Mouse (Mus musculus): ENCODE results near the gene Xkr7. TPM values are rescaled to one million over a fixed set of nuclear protein-coding genes. Genes with fewer than 3 reads are reported as not detected.

The Xkr7 gene
- polyA plus RNA-seq, 1 experiment from 2014 or later: not detected

DNA sequence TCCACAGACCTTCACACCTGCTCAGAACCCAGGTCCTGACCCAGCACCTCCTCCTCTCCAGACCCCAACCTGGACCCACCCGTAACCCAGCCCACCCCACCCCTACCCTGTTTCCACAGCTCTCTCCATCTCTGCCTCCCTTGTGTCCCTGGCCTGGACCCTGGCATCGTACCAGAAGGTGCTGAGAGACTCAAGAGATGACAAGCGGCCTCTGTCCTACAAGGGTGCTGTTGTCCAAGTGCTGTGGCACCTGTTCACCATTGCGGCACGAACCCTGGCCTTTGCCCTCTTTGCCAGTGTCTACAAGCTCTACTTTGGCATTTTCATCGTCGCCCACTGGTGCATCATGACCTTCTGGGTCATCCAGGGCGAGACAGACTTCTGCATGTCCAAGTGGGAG, 22.2 kb downstream of the Xkr7 start:
- DNase-seq (ENCODE audit: low spot score): no peak
- 83% methylated on average over 8 of the region's 8 CpGs for WGBS
- H3K4me1 ChIP-seq (ENCODE audit: insufficient read depth, low read depth, low read length): no peaks in the 10 kb centered on the region
- no peak for TF ChIP-seq CTCF (IDR thresholded peaks at IDR 0.05)
- no peak for TF ChIP-seq EP300 (IDR thresholded peaks at IDR 0.05)
- H3K27me3 ChIP-seq (replicated peaks; ENCODE audit: insufficient read depth, low read length): peaks cover 16% of the 10 kb centered on the region; the same call in 1 of the 2 replicates
- no peak overlapping the region for H3K9ac ChIP-seq (replicated peaks; ENCODE audit: low read depth)
- no peak for ATAC-seq
- no peak overlapping the region for H3K4me3 ChIP-seq (ENCODE audit: low read depth, low read length)
- no peaks in the 10 kb centered on the region for H3K36me3 ChIP-seq (ENCODE audit: insufficient read depth, low read length)
- H3K4me2 ChIP-seq (replicated peaks; ENCODE audit: low read depth, low read length): no peak overlapping the region
- no peak overlapping the region for H3K27ac ChIP-seq (ENCODE audit: low read length)
- H3K9me3 ChIP-seq (ENCODE audit: low read length): no peaks in the 10 kb centered on the region

DNA sequence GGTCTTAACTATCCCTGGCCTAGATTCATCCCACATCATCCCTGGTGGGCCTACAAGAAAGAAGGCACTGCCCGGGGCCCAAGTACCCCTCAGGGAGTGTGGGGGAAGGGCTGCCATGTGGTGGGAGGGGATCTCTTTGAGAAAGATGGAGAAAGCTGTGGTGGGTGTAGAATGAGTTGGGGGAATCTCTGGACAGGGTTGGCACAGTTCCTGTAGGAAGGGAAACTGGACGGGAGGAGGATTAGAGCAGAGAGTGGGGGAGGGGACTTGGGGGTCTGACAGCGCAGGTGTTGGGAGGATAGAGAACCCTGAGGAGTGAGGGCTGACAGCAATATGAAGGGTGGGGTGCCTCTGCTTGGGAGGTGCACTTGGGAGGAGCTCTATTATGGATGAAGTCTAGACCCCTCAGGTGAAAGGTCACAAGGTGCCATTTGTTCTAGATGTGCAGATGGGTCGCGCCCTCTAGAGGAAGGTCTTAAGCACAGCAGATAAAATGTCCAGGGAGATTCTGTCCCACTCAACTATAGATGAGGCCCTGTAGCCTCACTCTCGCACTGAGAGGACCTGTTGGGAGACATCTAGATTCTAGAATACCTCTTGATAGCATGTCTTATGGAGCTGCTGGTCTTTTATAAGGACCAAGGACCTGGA, 23.7 kb downstream of the Xkr7 start:
- TF ChIP-seq EP300 (IDR thresholded peaks at IDR 0.05) (no peak), CTCF (IDR thresholded peaks at IDR 0.05) (peak; percentile 48)
- H3K4me3 ChIP-seq (ENCODE audit: low read depth, low read length): no peak overlapping the region
- H3K4me1 ChIP-seq (ENCODE audit: insufficient read depth, low read depth, low read length): no peaks in the 10 kb centered on the region
- no peak overlapping the region for H3K9ac ChIP-seq (replicated peaks; ENCODE audit: low read depth)
- WGBS: 53% methylated on average over 6 of the region's 6 CpGs
- peaks cover 16% of the 10 kb centered on the region; the same call in 1 of the 2 replicates for H3K27me3 ChIP-seq (replicated peaks; ENCODE audit: insufficient read depth, low read length)
- no peak overlapping the region for H3K4me2 ChIP-seq (replicated peaks; ENCODE audit: low read depth, low read length)
- no peaks in the 10 kb centered on the region for H3K9me3 ChIP-seq (ENCODE audit: low read length)
- H3K27ac ChIP-seq (ENCODE audit: low read length): no peak overlapping the region
- no peak for ATAC-seq
- DNase-seq (ENCODE audit: low spot score): no peak
- no peaks in the 10 kb centered on the region for H3K36me3 ChIP-seq (ENCODE audit: insufficient read depth, low read length)

DNA sequence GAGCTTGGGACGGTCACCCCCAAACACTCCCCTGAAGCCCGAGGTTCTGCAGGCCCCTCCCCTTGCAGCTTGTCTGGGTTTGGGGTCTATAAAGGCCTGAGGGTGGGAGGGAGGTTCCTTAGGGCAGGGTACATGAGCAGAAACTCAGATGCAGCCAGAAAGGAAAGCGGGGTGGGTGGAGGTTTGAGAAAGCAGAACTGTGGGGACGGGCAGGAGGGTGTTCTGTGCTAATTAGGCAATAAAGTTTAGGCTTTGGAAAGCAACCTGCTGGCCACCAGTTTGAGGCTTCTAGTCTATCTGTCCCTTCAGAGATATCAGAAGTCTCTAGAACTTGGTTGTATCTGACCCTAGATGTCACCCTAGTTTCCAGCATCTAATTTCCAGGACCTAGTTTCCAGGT, 26.7 kb downstream of the Xkr7 start:
- Histone ChIP-seq H3K27ac (ENCODE audit: low read length) (no peak overlapping the region), H3K9me3 (ENCODE audit: low read length) (no peaks in the 10 kb centered on the region), H3K4me3 (ENCODE audit: low read depth, low read length) (no peak overlapping the region), H3K36me3 (ENCODE audit: insufficient read depth, low read length) (no peaks in the 10 kb centered on the region), H3K4me2 (replicated peaks; ENCODE audit: low read depth, low read length) (no peak overlapping the region), H3K27me3 (replicated peaks; ENCODE audit: insufficient read depth, low read length) (0 out of 2 replicates have a peak, but pooled peaks cover 1% of the 10 kb centered on the region), H3K4me1 (ENCODE audit: insufficient read depth, low read depth, low read length) (no peaks in the 10 kb centered on the region), H3K9ac (replicated peaks; ENCODE audit: low read depth) (no peak overlapping the region)
- 67% methylated on average over 4 of the region's 4 CpGs for WGBS
- no peak for TF ChIP-seq EP300 (IDR thresholded peaks at IDR 0.05)
- no peak for TF ChIP-seq CTCF (IDR thresholded peaks at IDR 0.05)
- DNase-seq (ENCODE audit: low spot score) (no peak), ATAC-seq (no peak)

DNA sequence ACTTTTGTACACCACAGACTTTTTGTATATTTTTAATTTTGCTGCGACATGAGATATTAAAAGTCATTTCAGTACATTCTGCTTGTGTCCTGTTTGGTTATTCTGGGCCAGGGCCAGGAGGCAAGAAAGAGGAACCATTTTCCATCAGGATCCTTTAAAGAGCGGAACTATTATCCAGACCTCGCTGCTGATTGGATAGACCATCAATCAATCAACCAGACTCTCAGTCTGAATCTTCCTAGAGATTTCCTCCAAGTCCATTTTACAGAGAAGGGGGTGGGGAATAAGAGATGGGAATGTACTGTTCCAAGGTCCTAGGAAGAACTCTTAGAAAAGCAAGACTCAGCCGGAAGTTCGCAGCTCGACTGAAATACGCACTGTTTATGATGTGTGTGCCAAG, 28.6 kb downstream of the Xkr7 start:
- Histone ChIP-seq H3K4me1 (ENCODE audit: insufficient read depth, low read depth, low read length) (no peaks in the 10 kb centered on the region), H3K36me3 (ENCODE audit: insufficient read depth, low read length) (no peaks in the 10 kb centered on the region), H3K4me3 (ENCODE audit: low read depth, low read length) (no peak overlapping the region), H3K27ac (ENCODE audit: low read length) (no peak overlapping the region), H3K27me3 (replicated peaks; ENCODE audit: insufficient read depth, low read length) (no peaks in the 10 kb centered on the region), H3K4me2 (replicated peaks; ENCODE audit: low read depth, low read length) (no peak overlapping the region), H3K9ac (replicated peaks; ENCODE audit: low read depth) (no peak overlapping the region), H3K9me3 (ENCODE audit: low read length) (no peaks in the 10 kb centered on the region)
- ATAC-seq: no peak
- peak; percentile 70 for TF ChIP-seq EP300 (IDR thresholded peaks at IDR 0.05)
- no peak for TF ChIP-seq CTCF (IDR thresholded peaks at IDR 0.05)
- no peak for DNase-seq (ENCODE audit: low spot score)
- 67% methylated on average over 7 of the region's 7 CpGs for WGBS

DNA sequence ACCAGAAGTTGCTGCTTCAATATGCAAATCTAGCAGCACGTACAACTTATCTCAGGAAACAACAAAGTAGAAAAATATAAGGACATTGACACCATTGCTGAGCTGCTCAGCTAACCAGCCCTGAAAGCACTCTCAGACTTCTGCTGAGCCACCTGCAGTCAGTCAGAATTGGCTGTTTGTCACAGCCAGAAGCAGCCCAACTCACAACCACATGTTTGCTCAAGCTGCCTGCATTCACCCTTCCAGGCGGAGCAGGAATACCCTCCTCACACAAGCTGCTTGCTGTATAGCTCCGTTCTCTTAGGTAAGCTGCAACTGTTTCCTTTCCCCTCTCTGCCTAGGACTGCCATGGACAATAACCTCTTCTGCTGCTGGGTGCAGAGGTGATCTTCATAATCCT, 31.7 kb downstream of the Xkr7 start:
- H3K4me1 ChIP-seq (ENCODE audit: insufficient read depth, low read depth, low read length): no peaks in the 10 kb centered on the region
- TF ChIP-seq EP300 (IDR thresholded peaks at IDR 0.05) (no peak), CTCF (IDR thresholded peaks at IDR 0.05) (no peak)
- WGBS: 60% methylated on average over 3 of the region's 3 CpGs
- no peak overlapping the region for H3K27ac ChIP-seq (ENCODE audit: low read length)
- no peak overlapping the region for H3K4me2 ChIP-seq (replicated peaks; ENCODE audit: low read depth, low read length)
- no peak overlapping the region for H3K4me3 ChIP-seq (ENCODE audit: low read depth, low read length)
- no peaks in the 10 kb centered on the region; the same call in 1 of the 2 replicates for H3K27me3 ChIP-seq (replicated peaks; ENCODE audit: insufficient read depth, low read length)
- no peak for ATAC-seq
- DNase-seq (ENCODE audit: low spot score): no peak
- no peak overlapping the region for H3K9ac ChIP-seq (replicated peaks; ENCODE audit: low read depth)
- H3K36me3 ChIP-seq (ENCODE audit: insufficient read depth, low read length): no peaks in the 10 kb centered on the region
- H3K9me3 ChIP-seq (ENCODE audit: low read length): no peaks in the 10 kb centered on the region

DNA sequence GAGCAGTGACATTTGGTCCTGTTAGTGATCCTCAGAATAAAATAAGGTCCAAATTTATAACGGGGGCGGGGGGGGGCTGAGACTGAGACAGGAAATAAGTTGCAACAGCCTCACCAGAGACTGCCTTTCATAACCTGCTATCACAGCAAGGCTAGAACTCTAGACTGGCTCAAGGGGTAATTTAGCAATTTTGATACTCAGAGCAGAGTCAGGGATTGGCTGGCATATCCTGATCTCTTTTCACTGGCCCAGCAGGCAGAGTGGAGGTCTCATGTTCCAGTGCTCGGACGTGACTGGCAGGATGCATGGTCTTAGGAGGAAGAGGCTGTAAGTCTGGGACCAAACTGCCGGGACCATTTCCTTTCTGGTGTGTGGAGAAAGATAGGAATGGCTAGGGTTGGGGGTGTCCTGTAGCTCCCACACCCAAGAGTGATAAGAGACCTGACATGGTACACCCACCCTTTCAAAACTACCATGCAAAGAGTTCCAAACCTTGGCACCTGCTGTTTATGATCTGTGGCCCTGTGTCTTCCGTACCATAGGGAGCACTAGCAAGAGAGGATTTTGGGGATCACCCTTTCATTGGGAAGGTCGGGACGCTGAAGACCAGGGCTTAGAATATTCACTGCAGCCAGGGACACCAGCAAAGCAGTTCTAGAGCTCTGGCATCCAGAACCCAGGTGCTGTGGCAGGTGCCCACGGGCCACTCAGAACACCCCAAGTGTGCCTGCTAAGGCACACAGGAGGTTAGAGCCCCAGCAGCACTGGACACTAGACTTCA, 32.7 kb downstream of the Xkr7 start:
- TF ChIP-seq EP300 (IDR thresholded peaks at IDR 0.05) (no peak), CTCF (IDR thresholded peaks at IDR 0.05) (no peak)
- no peak for DNase-seq (ENCODE audit: low spot score)
- Histone ChIP-seq H3K36me3 (ENCODE audit: insufficient read depth, low read length) (no peaks in the 10 kb centered on the region), H3K4me1 (ENCODE audit: insufficient read depth, low read depth, low read length) (no peaks in the 10 kb centered on the region), H3K4me3 (ENCODE audit: low read depth, low read length) (no peak overlapping the region), H3K27me3 (replicated peaks; ENCODE audit: insufficient read depth, low read length) (no peaks in the 10 kb centered on the region; the same call in 1 of the 2 replicates), H3K4me2 (replicated peaks; ENCODE audit: low read depth, low read length) (no peak overlapping the region), H3K27ac (ENCODE audit: low read length) (peak overlapping the region; percentile 40), H3K9ac (replicated peaks; ENCODE audit: low read depth) (no peak overlapping the region), H3K9me3 (ENCODE audit: low read length) (no peaks in the 10 kb centered on the region)
- WGBS: 58% methylated on average over 9 of the region's 9 CpGs
- no peak for ATAC-seq
